ENCODE assay signal across 15 mouse cellular contexts in the genomic region with DNA sequence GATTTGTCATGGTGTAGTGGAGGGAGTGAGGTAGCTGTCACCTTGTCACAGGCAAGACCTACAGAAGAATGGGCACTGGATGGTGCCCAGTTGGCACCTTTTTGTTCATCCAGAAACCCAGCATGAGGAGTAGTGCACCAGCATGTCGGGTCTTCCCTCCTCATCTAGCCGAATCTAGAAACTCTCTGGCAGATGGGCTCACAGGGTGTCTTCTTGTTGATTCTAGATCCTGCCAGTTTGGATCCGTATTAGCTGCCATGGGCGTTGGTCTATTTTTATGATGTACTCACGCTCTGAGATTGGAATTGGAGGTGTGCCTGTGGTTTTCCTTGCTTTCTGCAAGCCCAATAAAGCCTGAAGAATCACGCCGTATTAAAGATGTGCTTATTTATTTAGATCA.
DNase-seq lines count a peak whose midpoint lies in the region; ATAC-seq and TF ChIP-seq lines count a peak whose summit lies in the region.
"Had no signal": no experiment of that assay in that cellular context is flagged by ENCODE, and none has a peak within 500 bp of the region (broad histone marks: within the 10 kb centered on the region; RNA-seq: fewer than 3 reads in every experiment).

No protein-coding gene starts in this region.

- no peak overlapping the region for H3K4me3 ChIP-seq in liver, embryonic 14.5 days (ENCODE audit: insufficient read depth in 1 of 2, low read depth in 2 of 2, low read length in 2 of 2)
- no peak overlapping the region for H3K4me3 ChIP-seq in liver, postnatal 0 days (ENCODE audit: low read depth, low read length)
- no peak overlapping the region for H3K4me3 ChIP-seq in forebrain, embryonic 16.5 days (replicated peaks; ENCODE audit: low read length)
- H3K4me3 ChIP-seq: hindbrain, embryonic 13.5 days had no signal

- H3K27ac ChIP-seq in liver, embryonic 14.5 days: no peak overlapping the region
- no peak overlapping the region for H3K27ac ChIP-seq in liver, postnatal 0 days (ENCODE audit: low read depth)
- H3K27ac ChIP-seq in forebrain, embryonic 16.5 days (ENCODE audit: low read length): no peak overlapping the region
- H3K27ac ChIP-seq: hindbrain, embryonic 13.5 days; kidney, postnatal 0 days had no signal

- H3K36me3 ChIP-seq in liver, embryonic 14.5 days (replicated peaks; ENCODE audit: control insufficient read depth, insufficient read depth, low read depth): no peaks in the 10 kb centered on the region
- no peaks in the 10 kb centered on the region for H3K36me3 ChIP-seq in liver, postnatal 0 days (replicated peaks; ENCODE audit: insufficient read depth, low read length)
- no peaks in the 10 kb centered on the region for H3K36me3 ChIP-seq in forebrain, embryonic 16.5 days (ENCODE audit: control insufficient read depth, insufficient read depth)

- H3K27me3 ChIP-seq in liver, embryonic 14.5 days (ENCODE audit: control insufficient read depth, insufficient read depth, low read length): no peaks in the 10 kb centered on the region
- no peaks in the 10 kb centered on the region for H3K27me3 ChIP-seq in liver, postnatal 0 days (ENCODE audit: insufficient read depth, low read length)
- H3K27me3 ChIP-seq in forebrain, embryonic 16.5 days (replicated peaks; ENCODE audit: control insufficient read depth, insufficient read depth, low read length): no peaks in the 10 kb centered on the region
- H3K27me3 ChIP-seq: hindbrain, embryonic 13.5 days had no signal

- no peaks in the 10 kb centered on the region for H3K9me3 ChIP-seq in liver, embryonic 14.5 days (ENCODE audit: control insufficient read depth, low read length)
- no peaks in the 10 kb centered on the region for H3K9me3 ChIP-seq in liver, postnatal 0 days (ENCODE audit: low read length)
- H3K9me3 ChIP-seq in forebrain, embryonic 16.5 days (ENCODE audit: control insufficient read depth, low read length): peaks cover 6% of the 10 kb centered on the region

- H3K4me2 ChIP-seq in liver, embryonic 14.5 days (ENCODE audit: low read depth): peak overlapping the region; percentile 28
- no peak overlapping the region for H3K4me2 ChIP-seq in liver, postnatal 0 days (ENCODE audit: low read depth, low read length)
- H3K4me2 ChIP-seq in forebrain, embryonic 16.5 days (ENCODE audit: low read length): no peak overlapping the region
- H3K4me2 ChIP-seq: hindbrain, embryonic 13.5 days had no signal

- DNase-seq in cerebellum, postnatal 4 days (ENCODE audit: low spot score in 2 of 2): no peak
- no peak for DNase-seq in liver, embryonic 14.5 days (ENCODE audit: low read depth in 3 of 3, low spot score in 3 of 3)
- DNase-seq in liver, postnatal 0 days: no peak
- DNase-seq in cerebellum, postnatal 14 days: peak; percentile 58 to 80
- DNase-seq in kidney, adult 9 months: no peak
- DNase-seq in urinary bladder, postnatal 25 days (ENCODE audit: low spot score): no peak
- DNase-seq: adrenal gland, adult 2 months; gastrocnemius, postnatal 25 days; lung, postnatal 14 days; right cerebral cortex, adult 18-20 months had no signal

- peaks cover 58 to 64% of the 10 kb centered on the region in 2 experiments for H3K4me1 ChIP-seq in liver, embryonic 14.5 days (replicated peaks; ENCODE audit: control insufficient read depth in 2 of 2, insufficient read depth in 2 of 2, low read length in 1 of 2)
- peaks cover 33% of the 10 kb centered on the region for H3K4me1 ChIP-seq in liver, postnatal 0 days (ENCODE audit: insufficient read depth)
- no peaks in the 10 kb centered on the region for H3K4me1 ChIP-seq in forebrain, embryonic 16.5 days (replicated peaks; ENCODE audit: control insufficient read depth, insufficient read depth, low read length)

- WGBS in liver, embryonic 14.5 days (ENCODE audit: insufficient replicate concordance): 73% methylated on average over 7 of the region's 7 CpGs
- 82% methylated on average over 7 of the region's 7 CpGs for WGBS in liver, postnatal 0 days (ENCODE audit: insufficient replicate concordance)
- 74% methylated on average over 7 of the region's 7 CpGs for WGBS in forebrain, embryonic 16.5 days

- ATAC-seq in cerebellum, adult (ENCODE audit: insufficient number of reproducible peaks, low FRiP score, low TSS enrichment): peak; percentile 88
- no peak for ATAC-seq in liver, embryonic 14.5 days (ENCODE audit: insufficient read depth)
- ATAC-seq in liver, postnatal 0 days: no peak
- no peak for ATAC-seq in forebrain, embryonic 16.5 days
- ATAC-seq: CD4-positive, CD25-positive, alpha-beta regulatory T cell, adult 4 months had no signal

- H3K9ac ChIP-seq in liver, embryonic 14.5 days (replicated peaks): no peak overlapping the region
- no peak overlapping the region for H3K9ac ChIP-seq in liver, postnatal 0 days (replicated peaks)
- H3K9ac ChIP-seq in forebrain, embryonic 16.5 days (replicated peaks; ENCODE audit: low read depth, low read length): no peak overlapping the region
- H3K9ac ChIP-seq: hindbrain, embryonic 13.5 days had no signal

- TF ChIP-seq EP300 in liver, embryonic 14.5 days (IDR thresholded peaks at IDR 0.05; ENCODE audit: low read depth): no peak
- no peak for TF ChIP-seq EP300 in liver, postnatal 0 days (IDR thresholded peaks at IDR 0.05; ENCODE audit: low read depth)

- no peak for TF ChIP-seq CTCF in liver, embryonic 14.5 days (IDR thresholded peaks at IDR 0.05; ENCODE audit: low read depth)
- TF ChIP-seq CTCF in liver, postnatal 0 days (IDR thresholded peaks at IDR 0.05; ENCODE audit: low read depth): no peak

Comparison
In these comparisons a context has a peak if more than half of its experiments do, and no peak if none do; other contexts are left out.
1. DNase-seq: peak in cerebellum, postnatal 14 days (2 of 2); none in cerebellum, postnatal 4 days (0 of 2), liver, embryonic 14.5 days (0 of 3), liver, postnatal 0 days (single experiment), kidney, adult 9 months (single experiment) and urinary bladder, postnatal 25 days (single experiment).